Mouse (Mus musculus) embryo, embryonic 11 days (tissue): ENCODE data around the gene Tmcc2.

ENCODE experiments used
- DNase-seq: peaks from one replicate; pipeline ENCODE4 v3.0.0-alpha.2; 2015

Tmcc2 gene

DNA sequence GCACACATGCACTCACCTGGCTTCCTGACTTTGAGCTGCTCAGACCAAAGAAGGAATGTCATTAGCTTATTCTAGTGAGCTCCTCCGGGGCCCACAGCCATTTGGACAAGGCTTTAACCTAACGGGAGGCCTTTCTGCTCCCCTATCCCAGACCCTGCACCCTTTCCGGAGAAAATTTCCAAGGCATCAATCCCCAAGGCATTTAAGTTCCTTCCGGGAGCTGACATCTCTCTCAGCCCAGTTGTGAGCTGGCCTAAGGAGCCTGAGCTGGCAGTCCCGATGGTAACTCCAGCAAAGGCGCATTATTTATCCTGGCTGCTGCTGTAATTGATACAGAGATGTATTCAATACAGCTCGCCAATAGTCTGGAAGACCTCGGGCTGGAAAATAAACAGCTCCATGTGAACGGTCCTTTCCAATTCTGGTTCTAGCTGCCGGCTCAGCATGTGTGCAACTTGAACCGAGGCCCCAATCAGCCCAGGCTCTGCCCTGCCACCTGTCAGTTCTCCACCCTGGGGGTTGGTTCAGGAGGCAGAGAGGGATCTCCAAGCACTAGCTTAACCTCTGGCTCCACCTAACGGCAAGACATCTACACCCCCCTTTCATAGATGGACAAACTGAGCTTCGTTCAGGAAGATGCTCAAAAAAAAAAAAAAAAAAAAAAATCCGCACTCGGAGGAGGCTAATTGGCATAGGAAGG is 1.0 kb downstream of the Tmcc2 start:
- DNase-seq, result peak; percentile 76

DNA sequence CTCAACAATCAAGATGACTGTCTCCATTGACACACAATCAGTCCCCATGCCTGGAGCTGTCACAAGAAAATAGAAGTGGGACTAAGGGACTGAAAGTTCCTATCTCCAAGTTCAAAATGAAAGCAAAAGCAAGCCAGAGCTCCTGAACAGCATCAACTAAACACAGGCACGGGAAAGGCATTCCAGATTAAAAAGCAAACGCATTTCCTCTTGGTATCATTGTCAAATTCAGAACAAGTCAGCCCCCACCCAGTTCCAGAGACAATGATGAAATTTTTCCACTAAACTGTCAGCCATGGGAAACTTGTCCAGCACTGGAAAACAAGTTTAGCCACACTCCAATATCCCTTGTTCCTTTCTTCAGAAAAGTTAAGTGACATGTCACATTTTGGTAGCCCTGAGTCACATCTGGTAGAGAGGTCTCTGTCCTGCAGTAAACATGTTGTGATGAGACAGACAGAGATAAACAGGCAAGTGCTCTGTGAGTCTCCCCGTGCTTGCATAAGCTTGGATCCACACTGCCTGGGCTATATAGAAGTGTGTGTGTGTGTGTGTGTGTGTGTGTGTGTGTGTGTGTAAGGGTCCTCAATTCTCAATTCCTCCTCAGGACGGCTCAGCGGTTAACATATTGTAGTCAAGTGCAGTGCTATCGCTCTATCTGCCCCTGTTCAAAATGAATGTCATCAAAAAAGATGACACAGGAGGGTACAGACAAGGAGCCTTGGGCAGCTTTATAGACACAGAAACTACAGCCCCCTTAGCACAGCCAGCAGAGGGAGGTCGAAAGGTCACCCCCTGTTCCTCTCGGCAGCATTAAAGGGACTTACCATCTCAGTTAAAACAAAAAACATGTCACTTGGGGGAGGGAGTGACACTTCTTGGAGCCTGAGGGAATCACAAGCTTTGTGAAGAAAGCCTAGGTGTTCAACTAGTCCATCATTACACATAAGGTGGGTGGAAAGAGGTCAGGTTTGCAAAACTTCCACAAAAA is 2.0 kb downstream of the Tmcc2 start:
- no peak for DNase-seq

DNA sequence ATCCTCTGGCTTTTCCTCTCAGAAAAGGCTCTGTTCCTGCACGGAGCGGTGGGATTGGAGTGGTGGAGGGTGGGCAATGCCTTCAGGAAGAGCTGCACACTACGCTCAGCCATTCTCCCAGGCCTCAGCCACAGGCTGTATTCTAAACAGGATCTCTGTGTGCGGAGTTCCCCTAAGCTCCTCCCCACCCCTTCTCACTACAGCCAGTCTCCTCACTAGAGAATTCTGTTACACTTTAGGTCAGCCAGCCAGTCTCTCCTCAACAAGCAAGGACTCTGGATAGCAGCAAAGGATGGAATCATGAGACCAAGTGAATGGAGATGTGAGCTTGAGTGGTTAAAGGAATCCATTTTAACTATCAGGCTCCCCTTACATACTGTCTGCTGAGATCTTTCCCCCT is 3.1 kb downstream of the Tmcc2 start:
- DNase-seq, result no peak

DNA sequence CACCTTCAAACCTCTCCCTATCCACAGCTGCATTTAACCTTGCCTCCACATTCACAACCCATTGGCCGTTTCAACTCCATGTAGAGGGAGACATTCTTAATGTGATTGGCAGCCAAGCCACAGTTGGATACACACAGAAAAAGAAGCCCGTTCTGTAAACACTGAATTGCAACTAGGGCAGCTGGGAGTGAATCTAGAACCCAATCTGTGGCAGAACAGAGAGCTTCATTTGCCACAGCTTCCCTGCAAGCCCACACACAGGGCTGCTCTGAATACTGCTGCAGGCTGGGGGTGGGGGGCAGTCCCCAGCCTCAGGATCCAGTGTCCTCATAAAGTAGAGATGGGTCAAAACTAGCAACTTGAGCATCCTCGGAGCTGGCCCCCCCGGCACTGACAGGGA is 4.8 kb downstream of the Tmcc2 start:
- DNase-seq, result no peak

DNA sequence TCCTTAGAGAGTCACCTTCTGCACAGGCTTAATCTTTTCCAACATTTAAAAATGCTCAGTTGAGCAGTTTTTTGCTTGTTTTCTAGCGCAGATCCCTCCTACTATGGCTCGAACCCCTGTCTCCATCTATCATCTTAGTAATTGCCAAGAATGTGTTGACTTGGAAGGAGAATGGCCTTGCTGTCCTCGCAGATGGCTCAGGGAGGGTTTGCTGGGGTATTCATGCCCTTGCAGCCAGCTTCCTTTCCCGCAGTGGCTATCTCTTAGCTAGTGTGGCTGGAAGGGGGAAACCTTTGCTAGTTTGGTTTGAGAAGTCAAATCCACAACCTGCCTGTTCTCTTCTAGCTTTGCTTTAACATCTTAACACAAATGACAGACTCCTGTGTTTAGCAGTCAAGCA is 5.4 kb downstream of the Tmcc2 start:
- DNase-seq, result no peak

DNA sequence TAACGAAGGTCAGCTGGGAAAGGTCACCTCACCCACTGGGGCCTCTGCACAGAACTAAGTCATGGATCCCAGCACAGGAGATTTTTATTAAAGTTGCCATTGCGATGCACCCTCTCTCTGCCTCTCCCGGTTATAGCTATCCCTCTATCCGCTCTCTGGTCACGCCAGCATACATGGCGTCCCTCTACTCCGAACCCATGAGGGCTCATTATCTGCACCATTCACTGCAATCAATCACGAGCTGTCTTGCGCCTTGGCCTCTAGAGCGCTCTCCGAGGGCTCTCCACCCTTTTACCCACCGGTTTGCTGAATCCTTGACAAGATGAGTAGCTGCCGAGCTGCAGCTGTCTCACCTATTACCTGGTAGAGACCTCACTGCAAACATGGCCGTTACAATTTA is 5.8 kb downstream of the Tmcc2 start:
- peak; percentile 48 for DNase-seq

DNA sequence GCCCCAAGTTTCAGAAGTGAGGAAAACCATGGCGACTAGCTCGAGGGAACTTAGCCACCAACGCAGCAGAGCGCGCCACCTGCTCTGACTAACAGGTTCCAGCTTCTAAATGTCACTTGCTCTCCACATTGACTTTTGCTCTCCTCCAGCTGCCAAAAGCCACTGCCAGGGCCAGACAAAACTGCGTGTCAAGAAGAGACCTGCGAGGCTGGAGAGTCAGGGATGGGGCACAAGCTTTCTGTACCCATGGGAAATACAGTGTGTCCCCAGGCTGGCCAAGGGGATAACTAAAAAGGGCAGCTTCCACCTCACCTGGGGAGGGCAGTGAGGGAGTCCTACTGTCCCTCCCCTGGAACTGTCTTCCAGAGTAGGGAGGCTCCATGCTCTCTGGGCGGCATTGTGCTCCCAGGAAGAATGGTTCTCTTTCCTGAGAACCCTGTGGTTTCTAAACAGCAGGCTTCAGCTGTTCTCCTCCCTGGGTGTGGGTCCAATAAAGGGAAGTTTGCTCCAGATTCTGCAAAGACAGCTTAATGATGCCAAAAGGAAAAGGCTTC is 7.0 kb downstream of the Tmcc2 start:
- no peak for DNase-seq

DNA sequence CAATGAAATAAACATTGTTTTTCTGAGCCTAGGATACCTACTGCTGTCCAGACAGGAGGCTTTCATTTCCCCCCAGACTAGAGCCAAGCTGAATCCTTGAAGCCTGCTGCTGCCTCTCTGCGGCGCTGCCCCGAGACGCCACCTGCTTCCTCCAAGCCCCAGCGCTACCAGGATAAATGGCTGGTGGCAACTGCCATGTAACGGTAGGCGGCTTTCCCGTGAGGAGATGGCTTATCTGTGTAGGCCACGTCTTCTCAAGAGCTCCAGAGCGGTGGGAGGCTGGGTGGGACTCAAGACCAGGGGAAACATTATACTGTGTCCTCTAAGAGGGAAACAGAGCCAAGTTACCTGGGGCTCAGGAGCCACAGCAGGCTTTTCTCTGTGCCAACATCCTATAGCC is 9.2 kb downstream of the Tmcc2 start:
- no peak for DNase-seq

DNA sequence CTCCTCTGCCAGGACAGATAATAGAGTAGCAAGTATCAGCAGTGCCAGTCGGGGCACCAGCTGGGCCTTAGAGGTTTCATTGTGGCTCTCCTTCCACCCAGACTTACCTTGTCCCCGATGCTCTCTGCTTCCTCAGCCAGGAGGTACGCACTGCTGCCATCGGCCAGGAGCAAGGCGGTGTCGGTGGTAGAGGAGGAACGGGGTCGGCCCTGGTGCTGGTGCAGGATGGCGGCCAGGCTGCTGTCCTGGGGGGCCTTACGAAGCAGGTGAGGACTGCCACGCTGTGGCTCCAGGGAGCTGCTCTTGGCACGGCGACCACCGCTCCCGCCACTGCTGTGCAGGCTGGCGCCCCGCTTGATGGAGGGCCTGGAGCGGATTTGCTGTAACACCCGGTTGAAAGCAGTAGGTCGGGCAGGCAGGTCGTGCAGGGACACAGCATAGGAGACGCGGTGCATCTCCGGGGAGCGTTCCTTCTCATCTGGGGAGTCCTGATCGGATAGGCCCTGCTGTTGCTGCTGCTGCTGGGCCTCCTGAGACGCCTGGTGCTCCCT is 10.5 kb downstream of the Tmcc2 start:
- no peak for DNase-seq

DNA sequence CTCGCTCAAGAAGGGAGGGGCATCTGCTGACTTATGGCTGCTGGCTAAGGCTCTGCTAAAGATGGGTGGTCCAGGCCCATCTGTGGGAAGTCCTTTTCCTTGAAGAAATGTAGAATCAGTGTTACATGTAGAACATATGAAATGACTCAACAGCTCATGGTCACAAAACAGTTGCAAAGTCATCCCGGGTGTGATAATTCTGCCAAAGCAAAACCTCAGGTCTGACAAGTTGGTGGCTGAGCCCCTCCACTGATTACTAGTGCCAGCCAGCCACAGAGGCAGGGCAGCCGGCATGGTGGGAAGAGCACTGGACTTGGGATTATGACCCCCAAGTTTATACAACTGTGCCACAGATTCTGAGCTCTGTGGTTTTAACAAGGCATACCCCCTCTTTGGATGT is 13.3 kb downstream of the Tmcc2 start:
- no peak for DNase-seq

DNA sequence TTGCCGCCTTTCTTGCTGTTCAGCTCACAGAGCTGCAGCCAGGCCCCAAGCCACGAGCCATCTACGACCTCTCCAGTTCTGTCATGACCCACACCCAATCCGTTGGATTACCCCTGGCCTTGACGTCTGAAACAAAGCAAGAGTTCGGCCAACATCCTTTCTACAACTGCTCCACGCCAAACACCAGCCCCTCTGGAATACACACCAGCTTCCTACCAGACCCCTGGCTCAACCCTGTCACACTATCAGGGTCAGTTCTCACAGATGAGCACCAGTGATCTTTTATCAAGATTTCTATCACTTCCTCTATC is 14.1 kb downstream of the Tmcc2 start:
- DNase-seq, result no peak

DNA sequence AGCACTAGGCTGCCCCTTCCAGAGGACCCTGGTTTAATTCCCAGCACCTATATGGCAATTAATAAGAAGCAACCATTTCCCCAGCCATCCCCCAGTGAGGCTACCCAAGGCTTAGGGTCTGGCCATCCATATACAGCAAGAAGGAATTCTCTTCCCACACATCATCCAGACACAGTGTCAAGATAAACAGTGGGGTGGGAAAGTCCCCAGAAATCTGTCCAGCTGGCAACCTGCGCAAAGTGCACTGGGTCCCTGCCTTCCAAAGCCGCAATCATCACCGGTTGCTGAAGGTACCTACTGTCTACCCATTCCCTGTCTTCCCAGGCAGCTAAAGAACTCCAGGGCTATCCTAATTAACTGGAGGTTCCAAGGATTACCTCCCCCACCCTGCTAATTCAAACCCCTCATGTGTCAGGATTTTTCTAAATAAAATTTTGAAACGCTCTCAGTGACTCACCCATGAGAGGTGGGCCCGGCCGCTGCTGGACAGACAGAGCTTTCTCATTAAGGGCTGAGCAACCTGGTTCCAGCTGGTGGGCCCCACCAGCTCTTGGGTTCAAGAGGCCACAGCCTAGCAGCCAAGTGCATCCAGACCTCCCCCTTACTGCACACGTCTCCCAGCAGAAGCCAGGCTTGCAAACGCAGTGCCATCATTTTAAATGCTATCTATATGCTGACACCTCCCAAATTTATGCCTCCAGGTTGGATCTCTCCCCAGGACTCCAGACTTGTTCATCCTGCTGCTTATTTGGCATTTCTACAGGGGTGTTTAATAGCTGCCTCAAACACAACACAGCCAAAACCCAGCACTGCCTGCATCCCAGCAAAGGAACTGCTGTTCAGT is 14.6 kb downstream of the Tmcc2 start:
- DNase-seq, result no peak

DNA sequence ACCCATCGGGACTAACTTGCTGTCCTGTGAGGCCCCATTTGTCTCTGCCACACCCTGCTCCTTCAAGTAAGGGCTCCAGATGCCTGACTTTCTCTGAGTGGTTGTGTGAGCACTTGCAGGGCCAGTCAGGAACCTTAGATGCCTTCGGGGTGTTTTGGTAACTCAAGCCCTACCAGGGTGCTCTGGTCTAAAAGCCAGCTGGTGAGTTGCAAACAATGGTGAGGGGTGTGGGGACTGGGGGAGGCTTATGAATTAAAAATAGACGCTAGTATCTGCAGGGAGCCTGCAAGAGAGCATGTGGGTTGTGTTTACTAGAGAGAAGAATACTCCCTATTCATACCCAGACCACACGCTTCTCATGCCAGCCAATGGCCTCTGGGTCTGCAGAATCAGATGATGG is 15.8 kb downstream of the Tmcc2 start:
- peak; percentile 32 for DNase-seq

DNA sequence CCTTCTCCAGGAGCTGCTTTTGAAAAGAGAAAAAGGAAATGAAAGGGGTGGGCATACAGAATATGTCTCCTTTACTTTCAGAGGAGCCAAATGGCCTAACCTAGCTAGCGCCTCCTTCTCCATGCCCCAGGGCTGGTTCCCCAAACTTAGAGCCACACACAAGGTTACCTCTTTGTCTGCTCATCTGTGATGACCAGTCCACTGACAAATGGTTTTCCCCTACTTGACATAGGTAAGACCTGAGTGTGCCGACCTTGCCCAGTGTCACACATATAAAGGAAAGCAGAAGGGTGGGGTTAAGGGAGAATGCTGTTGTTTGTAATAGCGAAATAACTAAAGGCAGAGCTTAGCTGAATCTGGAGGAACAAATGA is 16.2 kb downstream of the Tmcc2 start:
- DNase-seq, result no peak

DNA sequence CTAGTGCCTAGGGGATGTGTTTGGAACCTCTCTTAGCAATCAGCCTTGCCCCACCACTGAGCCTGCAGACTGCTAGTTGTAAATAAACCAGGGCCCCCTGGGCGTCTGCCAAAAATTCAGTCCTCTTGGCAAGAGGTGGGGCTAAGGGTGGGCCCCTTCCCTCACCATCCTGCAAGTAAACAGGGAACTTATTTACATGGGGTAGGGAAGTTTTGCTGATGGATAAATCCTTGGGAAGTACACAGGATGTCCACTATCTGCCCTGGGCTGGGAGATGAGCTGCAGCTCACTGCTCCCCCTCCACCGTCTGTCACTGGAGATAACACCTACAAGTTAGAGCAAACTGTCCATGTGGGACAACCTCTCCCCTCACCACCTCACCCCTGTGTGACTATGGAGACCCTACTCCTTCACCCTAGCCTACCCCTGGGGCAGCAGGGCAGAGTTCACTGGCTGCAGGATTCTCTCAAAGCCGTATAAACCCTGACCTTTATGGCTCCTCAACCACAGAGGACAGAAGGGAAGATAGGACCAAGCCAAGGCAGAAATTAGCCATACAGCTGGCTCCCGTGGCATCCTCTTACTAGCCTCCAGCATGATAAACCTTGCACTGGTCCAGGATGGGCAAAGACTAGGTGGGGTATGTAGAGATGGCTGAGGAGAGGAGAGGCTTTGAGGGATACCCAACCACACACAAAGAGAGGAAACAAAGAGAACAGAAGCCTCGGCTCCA is 16.8 kb downstream of the Tmcc2 start:
- DNase-seq, result no peak

DNA sequence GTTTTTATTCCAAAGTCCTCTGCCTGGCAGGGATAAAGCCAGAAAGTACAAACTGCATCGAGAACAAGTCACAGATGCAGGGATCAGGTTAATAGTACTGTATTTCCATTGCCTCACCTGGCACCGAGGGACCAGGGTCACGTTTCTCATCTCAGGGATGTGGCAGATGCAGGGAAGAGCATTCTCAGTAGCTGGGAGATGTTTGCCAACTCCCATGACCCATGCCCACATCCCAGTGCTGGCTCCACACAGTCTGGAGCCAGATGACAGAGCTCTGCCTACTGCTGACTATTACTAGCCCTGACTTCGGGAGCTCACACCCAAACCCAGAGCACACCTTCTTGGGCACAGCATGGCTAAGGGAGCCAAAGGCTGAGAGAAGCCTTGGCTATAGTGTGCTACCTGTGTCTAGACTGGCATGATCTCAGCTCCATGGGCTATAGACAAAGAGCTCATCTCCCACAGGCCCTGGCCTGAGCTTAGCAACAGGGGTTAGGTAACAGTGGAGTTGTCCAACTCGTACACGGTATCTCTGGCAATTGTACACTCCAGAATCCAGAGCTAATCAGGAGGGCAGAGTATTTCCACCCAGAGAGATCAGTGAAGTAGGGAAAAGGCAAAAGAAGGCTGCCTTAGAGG is 18.1 kb downstream of the Tmcc2 start:
- DNase-seq, result no peak

DNA sequence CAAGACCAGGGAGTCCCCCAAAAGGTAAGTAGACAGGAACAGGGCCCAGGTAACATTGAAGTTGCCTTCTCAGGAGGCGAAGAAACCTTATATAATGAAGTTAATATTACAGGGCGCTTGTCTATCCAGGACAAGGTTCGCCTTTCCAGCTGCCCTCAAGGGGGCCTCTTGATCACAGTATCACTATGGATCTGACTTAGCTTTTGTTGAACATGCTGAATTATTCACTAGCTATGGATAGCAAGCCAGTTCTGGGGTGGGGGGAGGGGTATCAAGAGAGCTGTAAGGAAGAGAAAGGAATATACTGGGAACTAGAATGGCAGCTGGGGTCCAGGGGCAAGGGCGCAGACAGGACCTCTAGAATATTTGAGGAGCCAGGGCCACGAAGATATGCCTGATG is 18.7 kb downstream of the Tmcc2 start:
- no peak for DNase-seq

DNA sequence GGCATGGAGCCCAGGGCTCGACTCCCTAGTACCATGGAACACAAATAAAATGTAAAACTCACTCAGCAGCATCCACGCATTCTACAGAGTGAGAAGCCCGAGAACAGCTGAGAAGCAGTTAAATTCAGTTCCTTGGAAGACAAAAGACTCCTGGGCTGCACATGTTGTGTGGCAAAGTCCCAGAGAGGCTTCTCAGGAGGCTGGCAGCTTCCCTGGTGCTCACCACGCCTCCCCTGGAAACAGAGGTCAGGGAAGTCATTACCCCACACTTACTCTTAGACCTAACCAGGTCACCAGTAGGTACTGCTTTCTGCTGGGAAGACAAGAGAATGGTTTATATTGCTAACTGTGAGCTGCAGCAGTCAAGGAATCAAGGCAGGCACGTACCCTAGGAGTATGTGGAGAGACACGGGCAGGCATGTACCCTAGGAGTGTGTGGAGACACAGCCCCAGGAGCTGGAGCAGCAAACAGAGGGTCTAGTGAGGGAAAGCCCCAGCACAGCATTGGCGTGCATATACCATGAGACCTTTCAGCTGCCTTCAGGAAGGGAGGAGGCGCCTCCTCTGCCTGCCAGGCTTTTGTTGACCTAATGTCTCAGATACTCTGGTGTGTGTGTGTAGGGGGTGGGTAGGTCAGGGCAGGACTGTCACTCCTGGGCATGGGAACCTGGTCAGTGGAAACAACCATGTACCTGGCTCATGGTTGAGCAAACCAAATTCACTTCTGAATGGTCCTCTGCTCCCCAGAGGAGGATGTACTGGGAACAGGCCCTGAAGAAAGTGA is 19.6 kb downstream of the Tmcc2 start:
- no peak for DNase-seq

DNA sequence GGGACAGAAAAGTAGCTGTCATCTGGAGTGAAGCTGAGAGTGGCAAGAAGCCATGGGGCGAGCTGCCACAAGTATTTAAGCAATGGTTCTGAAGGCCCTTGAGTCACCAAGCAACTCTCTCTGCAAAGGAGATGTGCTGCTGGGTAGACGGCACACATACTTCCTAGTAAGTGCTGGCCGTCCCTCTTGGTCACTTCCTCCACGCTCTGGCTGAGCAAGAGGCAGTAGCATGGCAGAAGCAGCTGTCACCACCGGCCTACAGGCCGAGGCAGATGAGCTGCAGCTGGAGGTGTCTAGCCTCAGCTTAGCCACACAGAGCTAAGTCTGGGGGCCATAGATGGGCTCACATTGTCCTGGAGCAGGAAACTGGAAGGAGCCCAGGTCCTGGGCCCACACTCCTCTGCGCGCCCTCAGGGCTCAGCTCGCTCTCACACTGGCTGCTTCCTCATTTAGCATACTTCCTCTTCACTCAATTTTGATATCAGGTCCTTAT is 20.4 kb downstream of the Tmcc2 start:
- no peak for DNase-seq

DNA sequence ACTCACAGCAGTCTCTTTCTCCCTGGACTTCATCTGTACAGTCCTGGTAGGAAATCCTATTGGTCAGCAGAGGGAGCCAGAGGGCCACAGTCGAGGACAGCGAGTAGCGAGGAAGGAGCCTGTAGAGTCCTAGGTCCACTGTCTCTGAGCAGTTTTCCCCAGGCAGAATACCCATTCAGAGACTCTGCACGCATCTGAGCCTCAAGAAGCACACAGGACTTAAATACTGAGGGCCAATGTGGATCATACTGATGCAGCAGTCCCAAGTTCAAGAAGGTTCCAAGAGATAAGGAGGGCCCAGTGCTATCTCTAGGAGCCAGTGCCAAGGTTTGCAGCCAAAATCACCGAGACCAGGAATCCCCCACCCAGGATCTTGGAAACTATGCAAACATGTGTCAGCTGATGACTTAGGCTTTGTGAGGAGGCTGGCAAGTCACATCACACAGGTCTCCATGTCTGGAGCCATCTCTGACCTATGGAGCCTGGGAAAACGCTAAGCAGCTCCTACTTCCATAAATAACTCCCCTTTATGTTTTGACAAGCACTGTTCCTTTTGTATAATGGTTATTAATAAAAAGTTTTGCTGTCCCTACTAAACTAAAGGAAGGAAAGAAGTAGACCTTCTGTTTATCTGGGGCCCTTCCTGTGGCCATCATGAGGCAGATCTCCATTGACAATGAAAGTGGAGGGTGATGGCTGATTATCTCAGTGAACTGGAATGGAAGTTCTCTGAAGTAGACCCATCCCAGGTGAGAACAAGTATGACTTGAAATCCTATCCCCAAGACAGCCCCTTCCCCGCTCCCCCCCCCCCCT is 23.2 kb downstream of the Tmcc2 start:
- peak; percentile 90 for DNase-seq
